Mouse (Mus musculus) limb, embryonic 14.5 days (tissue): ENCODE measurements around the gene Acad10. TPM values are rescaled to one million over a fixed set of nuclear protein-coding genes. Genes with fewer than 3 reads are reported as not detected.
A peak's percentile ranks its signal among the peaks of the same experiment; 100 is the strongest.

Source experiments
- ATAC-seq: fragments of 200-750 bp; cut with Nextera tagmentation; 2 replicates; pipeline ENCODE4 v1.8.0; 2017; ENCODE audit warnings: low read depth, moderate number of reproducible peaks, moderate TSS enrichment; ENCODE audit not compliant: low FRiP score
- DNase-seq: peaks from one replicate; pipeline ENCODE4 v3.0.0-alpha.2; 2015; ENCODE audit warnings: low spot score
- H3K27ac ChIP-seq: fragments of 300-500 bp; sonication (generic); replicated peaks from 2 replicates; pipeline ENCODE4 v1.5.1; 2014; ENCODE audit warnings: low read depth, mild to moderate bottlenecking, low read length, moderate library complexity, mixed read lengths
- H3K27me3 ChIP-seq: fragments of 300-500 bp; sonication (generic); 2 replicates; pipeline ENCODE4 v1.6.1; 2014; ENCODE audit warnings: low read length, mixed read lengths; ENCODE audit not compliant: control insufficient read depth, insufficient read depth
- H3K36me3 ChIP-seq: fragments of 300-500 bp; sonication (generic); 2 replicates; pipeline ENCODE4 v1.6.1; 2014; ENCODE audit warnings: mild to moderate bottlenecking, low read length, moderate library complexity, mixed read lengths; ENCODE audit not compliant: control insufficient read depth, insufficient read depth
- H3K4me1 ChIP-seq: fragments of 300-500 bp; sonication (generic); 2 replicates; pipeline ENCODE4 v1.6.1; 2014; ENCODE audit warnings: antibody characterized with exemption, low read length, mixed read lengths; ENCODE audit not compliant: control insufficient read depth, insufficient read depth
- H3K4me2 ChIP-seq: fragments of 300-500 bp; sonication (generic); replicated peaks from 2 replicates; pipeline ENCODE4 v1.6.1; 2014; ENCODE audit warnings: low read depth, mild to moderate bottlenecking, low read length, moderate library complexity; ENCODE audit not compliant: severe bottlenecking
- H3K4me3 ChIP-seq: fragments of 300-500 bp; sonication (generic); replicated peaks from 2 replicates; pipeline ENCODE4 v1.5.1; 2014; ENCODE audit warnings: low read length
- H3K9ac ChIP-seq: fragments of 300-500 bp; sonication (generic); 2 replicates; pipeline ENCODE4 v1.6.1; 2014; ENCODE audit warnings: mild to moderate bottlenecking, low read depth, low read length, moderate library complexity; ENCODE audit not compliant: severe bottlenecking
- H3K9me3 ChIP-seq: fragments of 300-500 bp; sonication (generic); 2 replicates; pipeline ENCODE4 v1.6.1; 2016; ENCODE audit warnings: low read length; ENCODE audit not compliant: control insufficient read depth
- POLR2A ChIP-seq: fragments of 200-500 bp; IDR thresholded peaks from 2 replicates; pipeline ENCODE4 v1.8.0; 2012; ENCODE audit warnings: inconsistent platforms, mild to moderate bottlenecking, moderate library complexity, borderline replicate concordance; ENCODE audit not compliant: insufficient read depth, insufficient read length; ENCODE audit errors: extremely low read depth
- WGBS: fragments of 180-500 bp; shearing (Covaris S2); extraction: QIAGEN DNeasy Blood & Tissue Kit; methylation state at CpG from one replicate; pipeline ENCODE4 v1.1.7; 2014; 5-methylcytosine and 5-hydroxymethylcytosine counted together
- polyA plus RNA-seq, 2 experiments: library from polyadenylated mRNA; depleted of rRNA in 1 of 2; stranded (reverse) in 1 of 2; unstranded in 1 of 2; fragments of >200 nt; fragmentation: Nextera tagmentation in 1 of 2; extraction: Ambion mirVana in 1 of 2; gene quantifications; 2 replicates each; pipeline versions ENCODE4 v1.2.1 to v1.2.3; 2012 to 2014

The Acad10 gene
- polyA plus RNA-seq, 2 experiments = 1.3 to 2.6 TPM

DNA sequence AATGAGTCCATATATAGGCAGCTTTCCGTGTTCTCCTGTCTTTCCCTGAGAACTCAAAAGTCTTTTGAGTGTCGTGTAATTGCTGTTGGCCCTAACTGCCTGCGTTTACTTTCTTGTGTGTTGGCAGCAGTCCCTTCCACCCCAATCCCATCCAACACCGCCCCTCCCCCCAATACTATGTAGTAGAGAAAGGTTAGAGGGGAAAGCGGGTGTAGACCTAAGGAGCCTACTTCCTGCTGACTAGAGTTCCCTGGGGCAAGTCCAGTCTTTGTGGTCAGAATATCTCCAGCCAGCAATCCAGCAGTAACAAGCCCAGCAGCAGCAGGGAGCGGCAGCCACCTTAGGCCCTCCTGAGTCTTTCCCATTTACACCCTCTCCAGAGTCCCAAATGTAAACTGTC lies 8.1 kb upstream of the Acad10 start:
- Histone ChIP-seq H3K27me3 (no peaks in the 10 kb centered on the region), H3K4me3 (no peak overlapping the region), H3K9me3 (no peaks in the 10 kb centered on the region), H3K4me2 (no peak overlapping the region), H3K4me1 (no peaks in the 10 kb centered on the region), H3K27ac (no peak overlapping the region), H3K36me3 (peaks cover 64% of the 10 kb centered on the region), H3K9ac (no peak overlapping the region)
- 67% methylated on average over 6 of the region's 6 CpGs for WGBS
- no peak for TF ChIP-seq POLR2A
- DNase-seq (no peak), ATAC-seq (no peak)

DNA sequence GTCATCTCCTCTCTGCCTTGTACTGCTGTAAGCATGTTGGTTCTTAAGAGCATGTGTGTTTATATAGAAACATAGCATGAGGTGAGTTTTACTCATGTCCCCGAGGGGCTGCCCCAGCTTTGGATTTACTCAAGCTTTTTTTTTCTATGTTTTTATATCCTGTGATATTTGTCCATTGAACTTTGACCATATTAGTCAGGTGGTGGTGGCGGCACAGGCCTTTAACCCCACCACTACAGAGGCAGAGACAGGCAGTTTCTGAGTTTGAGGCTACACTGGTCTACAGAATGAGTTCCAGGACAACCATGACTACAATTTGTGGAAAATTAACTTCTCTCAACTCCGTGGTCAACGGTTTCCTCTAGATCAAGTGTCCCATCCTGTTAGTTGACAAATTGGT lies 6.8 kb upstream of the Acad10 start:
- no peaks in the 10 kb centered on the region for H3K27me3 ChIP-seq
- peaks cover 71% of the 10 kb centered on the region for H3K36me3 ChIP-seq
- ATAC-seq (no peak), DNase-seq (no peak)
- no peak overlapping the region for H3K4me2 ChIP-seq
- 85% methylated on average over 4 of the region's 4 CpGs for WGBS
- H3K9ac ChIP-seq = no peak overlapping the region
- TF ChIP-seq POLR2A = no peak
- no peaks in the 10 kb centered on the region for H3K9me3 ChIP-seq
- H3K4me1 ChIP-seq = no peaks in the 10 kb centered on the region
- H3K27ac ChIP-seq = no peak overlapping the region
- H3K4me3 ChIP-seq = no peak overlapping the region

GRCm38 (mm10) chr5:121664971-121665370 lies 4.7 kb upstream of the Acad10 start:
- Histone ChIP-seq H3K9me3 (no peaks in the 10 kb centered on the region), H3K27ac (no peak overlapping the region), H3K36me3 (peaks cover 57% of the 10 kb centered on the region), H3K4me2 (no peak overlapping the region), H3K4me1 (peaks cover 6% of the 10 kb centered on the region; the same call in 1 of the 2 replicates), H3K27me3 (no peaks in the 10 kb centered on the region), H3K9ac (no peak overlapping the region), H3K4me3 (no peak overlapping the region)
- ATAC-seq = no peak
- no peak for DNase-seq
- 95% methylated on average over 9 of the region's 9 CpGs for WGBS
- TF ChIP-seq POLR2A = no peak

- WGBS = 80% methylated on average over 6 of the region's 6 CpGs
- Histone ChIP-seq H3K4me3 (no peak overlapping the region), H3K27me3 (no peaks in the 10 kb centered on the region), H3K27ac (no peak overlapping the region), H3K9ac (no peak overlapping the region), H3K4me2 (no peak overlapping the region), H3K4me1 (peaks cover 12% of the 10 kb centered on the region), H3K36me3 (peaks cover 57% of the 10 kb centered on the region), H3K9me3 (no peaks in the 10 kb centered on the region)
- peak; percentile 44 for DNase-seq
- no peak for TF ChIP-seq POLR2A
- no peak for ATAC-seq
These were observed 3.8 kb upstream of the Acad10 start for GRCm38 (mm10) chr5:121664078-121664477.

- Histone ChIP-seq H3K27me3 (no peaks in the 10 kb centered on the region), H3K36me3 (peaks cover 57% of the 10 kb centered on the region), H3K4me2 (no peak overlapping the region), H3K27ac (no peak overlapping the region), H3K9ac (no peak overlapping the region), H3K9me3 (no peaks in the 10 kb centered on the region), H3K4me3 (no peak overlapping the region), H3K4me1 (peaks cover 12% of the 10 kb centered on the region)
- WGBS = 90% methylated on average over 8 of the region's 8 CpGs
- ATAC-seq (no peak), DNase-seq (no peak)
- no peak for TF ChIP-seq POLR2A
These were observed 3.1 kb upstream of the Acad10 start for GRCm38 (mm10) chr5:121663456-121663855.

GRCm38 (mm10) chr5:121661494-121661893 lies 1.2 kb upstream of the Acad10 start:
- peaks cover 12% of the 10 kb centered on the region for H3K4me1 ChIP-seq
- H3K9me3 ChIP-seq = no peaks in the 10 kb centered on the region
- peak overlapping the region; percentile 84 for H3K9ac ChIP-seq
- no peak for TF ChIP-seq POLR2A
- WGBS = 81% methylated on average over 5 of the region's 5 CpGs
- no peak for DNase-seq
- no peak overlapping the region for H3K27ac ChIP-seq
- ATAC-seq = no peak
- no peaks in the 10 kb centered on the region for H3K27me3 ChIP-seq
- peak overlapping the region; percentile 93 for H3K4me3 ChIP-seq
- H3K4me2 ChIP-seq = peak overlapping the region; percentile 91
- peaks cover 44% of the 10 kb centered on the region for H3K36me3 ChIP-seq
